Mouse (Mus musculus) embryonic facial prominence, embryonic 12.5 days (tissue): ENCODE results near the gene Alkbh3. TPM values are rescaled to one million over a fixed set of nuclear protein-coding genes. Genes with fewer than 3 reads are reported as not detected.

ENCODE experiments used
- ATAC-seq: fragments of 200-750 bp; cut with Nextera tagmentation; 2 replicates; pipeline ENCODE4 v1.8.0; 2017; ENCODE audit not compliant: insufficient number of reproducible peaks, insufficient read depth, low FRiP score, low TSS enrichment
- H3K27ac ChIP-seq: fragments of 300-500 bp; sonication (generic); 2 replicates; pipeline ENCODE4 v1.5.1; 2016; ENCODE audit warnings: mild to moderate bottlenecking
- H3K27me3 ChIP-seq: fragments of 300-500 bp; sonication (generic); 2 replicates; pipeline ENCODE4 v1.6.1; 2016; ENCODE audit warnings: mild to moderate bottlenecking, moderate library complexity
- H3K36me3 ChIP-seq: fragments of 300-500 bp; sonication (generic); 2 replicates; pipeline ENCODE4 v1.6.1; 2016; ENCODE audit warnings: mild to moderate bottlenecking
- H3K4me1 ChIP-seq: fragments of 300-500 bp; sonication (generic); 2 replicates; pipeline ENCODE4 v1.6.1; 2016
- H3K4me2 ChIP-seq: fragments of 300-500 bp; sonication (generic); replicated peaks from 2 replicates; pipeline ENCODE4 v1.6.1; 2016; ENCODE audit warnings: mild to moderate bottlenecking, moderate library complexity
- H3K4me3 ChIP-seq: fragments of 300-500 bp; sonication (generic); 2 replicates; pipeline ENCODE4 v1.5.1; 2016; ENCODE audit warnings: mild to moderate bottlenecking
- H3K9ac ChIP-seq: fragments of 300-500 bp; sonication (generic); 2 replicates; pipeline ENCODE4 v1.6.1; 2016; ENCODE audit warnings: mild to moderate bottlenecking, moderate library complexity
- H3K9me3 ChIP-seq: fragments of 300-500 bp; sonication (generic); 2 replicates; pipeline ENCODE4 v1.6.1; 2016; ENCODE audit warnings: mild to moderate bottlenecking, moderate library complexity
- WGBS: fragments of 180-500 bp; shearing (Covaris S2); methylation state at CpG from one replicate; pipeline ENCODE4 v1.1.7; 2016; 5-methylcytosine and 5-hydroxymethylcytosine counted together
- polyA plus RNA-seq: library from polyadenylated mRNA; unstranded; fragments of >200 nt; fragmentation: Nextera tagmentation; extraction: Ambion mirVana; gene quantifications from 2 replicates; pipeline ENCODE4 v1.2.1, GENCODE M21; 2016

Gene Alkbh3
- polyA plus RNA-seq, 1 experiment from 2014 or later, result 74.9 TPM

DNA sequence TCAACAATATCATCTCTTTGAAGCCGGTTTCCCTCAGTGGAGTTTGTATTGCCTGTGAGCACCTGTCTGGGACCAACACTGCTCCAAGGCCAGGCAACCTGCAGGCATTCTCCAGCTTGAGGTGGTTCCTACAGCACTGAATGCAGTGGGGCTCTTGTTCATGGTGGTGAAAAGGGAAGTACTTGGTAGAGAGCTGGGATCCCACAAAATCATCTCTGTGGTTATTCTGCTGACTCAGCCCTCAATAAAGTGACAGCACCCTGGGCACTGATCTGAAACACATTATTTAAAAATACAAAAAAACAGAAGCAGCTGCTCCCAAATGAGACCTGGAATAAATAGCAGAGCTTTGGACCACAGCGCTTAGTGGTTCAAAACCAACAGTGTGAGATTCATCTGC, 22.2 kb downstream of the Alkbh3 start:
- H3K4me1 ChIP-seq, result 0 out of 2 replicates have a peak, but pooled peaks cover 4% of the 10 kb centered on the region
- H3K27me3 ChIP-seq, result no peaks in the 10 kb centered on the region
- no peak for ATAC-seq
- H3K27ac ChIP-seq, result no peak overlapping the region
- no peak overlapping the region for H3K4me2 ChIP-seq
- H3K36me3 ChIP-seq, result peaks cover 52% of the 10 kb centered on the region
- 91% methylated on average over 2 of the region's 2 CpGs for WGBS
- H3K4me3 ChIP-seq, result no peak overlapping the region
- no peaks in the 10 kb centered on the region for H3K9me3 ChIP-seq
- no peak overlapping the region for H3K9ac ChIP-seq

DNA sequence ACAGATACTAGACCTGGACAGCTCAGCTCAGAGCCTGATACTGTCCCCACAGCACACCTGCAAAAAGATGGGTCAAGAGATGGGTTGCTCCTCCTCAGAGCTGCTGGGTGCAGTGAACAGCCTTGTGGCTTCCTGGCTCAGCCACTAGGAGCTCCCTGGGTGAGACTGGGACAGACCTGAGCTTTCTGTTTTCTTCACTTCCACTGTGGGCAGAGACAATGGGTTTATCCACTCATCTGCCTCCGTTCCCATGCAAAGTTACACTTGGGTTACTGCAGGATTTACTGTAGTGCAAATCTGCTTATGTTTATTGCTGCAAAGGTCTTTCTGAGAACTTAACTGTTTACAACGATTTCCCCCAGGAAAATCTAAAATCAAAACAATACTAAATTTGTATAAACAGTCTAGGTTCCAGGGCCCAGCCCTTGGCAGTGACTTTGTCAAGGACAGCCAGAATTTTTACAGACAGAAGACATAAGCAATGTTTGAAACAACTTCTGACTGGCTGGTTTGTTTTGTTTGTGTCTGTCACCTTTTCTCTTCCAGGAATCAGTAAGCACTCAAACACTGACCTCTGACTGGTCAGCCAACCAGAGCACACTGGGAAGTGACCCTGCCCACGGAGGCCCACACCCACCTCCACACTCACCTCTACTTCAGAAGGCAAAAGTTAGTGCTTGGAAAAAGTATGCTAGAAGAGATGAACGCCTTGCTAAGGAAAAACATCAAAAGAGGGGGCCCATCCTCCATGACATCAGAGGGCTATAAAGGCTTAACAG, 28.0 kb downstream of the Alkbh3 start:
- H3K4me1 ChIP-seq, result no peaks in the 10 kb centered on the region
- H3K9ac ChIP-seq, result no peak overlapping the region
- ATAC-seq, result no peak
- no peak overlapping the region for H3K27ac ChIP-seq
- peaks cover 61% of the 10 kb centered on the region for H3K36me3 ChIP-seq
- no peak overlapping the region for H3K4me2 ChIP-seq
- no peaks in the 10 kb centered on the region for H3K9me3 ChIP-seq
- H3K27me3 ChIP-seq, result no peaks in the 10 kb centered on the region
- no peak overlapping the region for H3K4me3 ChIP-seq
- WGBS, result 73% methylated on average over 4 of the region's 4 CpGs

DNA sequence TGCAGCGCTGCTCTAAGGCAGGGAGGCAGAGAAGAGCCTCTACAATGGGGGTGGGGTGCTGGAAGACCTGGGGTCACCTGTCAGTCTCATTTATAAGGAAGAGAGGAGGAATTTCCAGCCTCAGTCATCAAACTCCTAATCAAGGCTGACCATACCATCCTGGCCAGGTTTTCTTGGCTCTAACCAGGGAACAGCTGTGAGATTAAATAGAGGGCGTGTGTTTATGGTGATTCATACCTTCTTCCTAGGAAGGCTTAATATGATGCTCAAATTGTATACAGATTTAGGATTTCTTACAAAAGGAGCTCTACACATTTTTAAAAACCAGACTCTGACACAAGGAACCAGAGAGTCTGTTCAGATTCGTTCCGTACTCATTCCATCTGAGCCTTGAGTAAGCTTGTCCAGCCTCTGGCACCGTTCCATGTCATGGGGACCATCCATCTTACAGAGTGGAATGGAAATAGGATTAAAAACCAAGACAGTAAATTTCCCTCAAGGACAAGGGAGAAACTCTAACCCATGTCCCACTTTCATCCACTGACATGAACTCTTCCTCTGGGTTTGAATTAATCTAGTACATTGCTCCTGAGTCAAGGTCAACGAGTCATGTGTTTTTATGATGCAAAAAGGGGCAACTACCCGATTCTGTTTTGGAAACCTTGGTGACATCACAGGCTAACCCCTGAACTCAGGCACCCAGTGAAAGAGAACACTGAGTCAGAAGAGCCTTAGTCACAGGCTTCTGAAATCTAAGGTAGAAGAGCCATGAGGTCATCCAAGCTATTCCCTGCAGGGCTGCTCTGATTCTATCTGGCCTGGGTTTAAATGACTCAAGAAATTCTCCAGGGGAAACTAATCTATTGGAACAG, 31.1 kb downstream of the Alkbh3 start:
- Histone ChIP-seq H3K4me3 (no peak overlapping the region), H3K27me3 (no peaks in the 10 kb centered on the region), H3K4me1 (peaks cover 18% of the 10 kb centered on the region), H3K4me2 (no peak overlapping the region), H3K36me3 (peaks cover 50% of the 10 kb centered on the region), H3K9ac (no peak overlapping the region), H3K27ac (no peak overlapping the region), H3K9me3 (no peaks in the 10 kb centered on the region)
- 91% methylated on average over 7 of the region's 7 CpGs for WGBS
- ATAC-seq, result no peak

- H3K4me1 ChIP-seq, result peaks cover 18% of the 10 kb centered on the region
- H3K4me2 ChIP-seq, result peak overlapping the region; percentile 83
- no peaks in the 10 kb centered on the region for H3K9me3 ChIP-seq
- peak; percentile 87 for ATAC-seq
- H3K27ac ChIP-seq, result peak overlapping the region; percentile 72
- peak overlapping the region; percentile 42 for H3K4me3 ChIP-seq
- 2% methylated on average over 37 of the region's 37 CpGs for WGBS
- H3K9ac ChIP-seq, result peak overlapping the region; percentile 56
- peaks cover 29% of the 10 kb centered on the region for H3K36me3 ChIP-seq
- no peaks in the 10 kb centered on the region for H3K27me3 ChIP-seq
Observed at GRCm38 (mm10) chr2:93976436-93977252, 34.0 kb downstream of the Alkbh3 start.

DNA sequence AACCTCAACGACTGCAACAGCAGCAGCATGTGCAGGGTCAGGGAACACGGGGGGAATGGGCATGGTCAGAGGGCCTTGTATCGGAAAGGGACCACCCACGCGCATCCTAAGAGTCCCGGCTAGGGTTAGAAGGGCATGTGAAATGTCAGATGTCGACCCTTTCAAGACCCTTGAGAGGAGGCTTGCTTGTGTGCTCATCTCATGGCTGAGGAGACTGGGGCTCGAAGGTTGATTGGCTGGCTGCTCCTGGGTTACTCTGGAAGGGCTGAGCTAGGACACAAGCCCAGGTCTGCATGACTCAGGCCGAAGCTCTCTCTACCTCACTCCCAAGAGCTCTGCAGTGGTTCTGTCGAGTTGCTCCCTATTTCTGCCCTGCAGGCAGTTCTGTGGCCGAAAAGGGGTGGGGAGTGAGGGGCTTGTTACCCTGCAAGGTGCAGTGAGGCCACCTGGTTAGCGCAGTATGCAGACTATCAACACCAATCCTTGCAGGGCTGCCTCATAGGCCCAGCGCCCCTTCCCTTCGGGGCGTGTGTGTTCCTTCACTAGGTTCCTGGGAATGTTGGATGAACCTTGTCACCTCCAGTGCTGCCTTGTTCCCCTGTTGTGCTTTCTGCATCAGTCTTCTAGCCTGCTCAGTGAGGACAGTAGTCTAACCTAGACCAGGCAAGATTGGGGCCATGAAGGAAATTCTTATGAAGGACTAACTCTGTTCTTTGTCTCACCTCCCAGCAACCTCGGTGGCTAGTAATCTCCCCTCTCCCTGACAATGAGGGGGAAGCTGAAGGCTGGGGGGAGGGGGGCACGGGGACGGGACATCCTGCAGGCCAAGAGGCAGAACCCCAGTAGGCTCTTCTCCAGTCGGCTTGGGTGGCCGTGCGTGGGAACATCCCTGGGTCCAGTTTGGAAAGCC, 34.8 kb downstream of the Alkbh3 start:
- no peaks in the 10 kb centered on the region for H3K9me3 ChIP-seq
- WGBS, result 13% methylated on average over 21 of the region's 21 CpGs
- no peaks in the 10 kb centered on the region for H3K27me3 ChIP-seq
- peaks cover 18% of the 10 kb centered on the region for H3K4me1 ChIP-seq
- ATAC-seq, result no peak
- peak overlapping the region; percentile 72 for H3K27ac ChIP-seq
- peak overlapping the region; percentile 83 for H3K4me2 ChIP-seq
- peak overlapping the region; percentile 56 for H3K9ac ChIP-seq
- peak overlapping the region; percentile 42 for H3K4me3 ChIP-seq
- H3K36me3 ChIP-seq, result peaks cover 20% of the 10 kb centered on the region

DNA sequence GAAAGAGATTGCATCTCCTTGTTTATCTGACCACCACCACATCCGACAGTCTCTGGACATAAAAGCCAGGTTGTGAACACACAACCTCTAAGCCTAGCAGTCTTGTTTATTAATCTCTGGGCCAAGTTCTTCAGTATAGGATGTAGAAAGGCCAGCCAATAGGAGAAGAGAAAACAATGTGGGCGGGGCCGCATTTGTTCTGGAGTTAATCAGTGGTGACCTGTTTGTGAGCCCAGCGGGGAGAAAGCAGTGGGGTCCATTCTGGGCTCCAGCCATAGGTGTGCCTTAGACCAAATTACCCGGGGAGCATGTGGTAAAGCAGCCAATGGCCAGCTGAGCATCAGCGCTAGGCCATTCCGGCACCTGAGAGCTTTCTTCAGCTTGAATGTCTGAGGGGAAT, 35.6 kb downstream of the Alkbh3 start:
- H3K36me3 ChIP-seq, result peaks cover 13% of the 10 kb centered on the region; the same call in 1 of the 2 replicates
- H3K4me3 ChIP-seq, result no peak overlapping the region
- H3K4me1 ChIP-seq, result peaks cover 18% of the 10 kb centered on the region
- no peak overlapping the region for H3K9ac ChIP-seq
- WGBS, result 43% methylated on average over 7 of the region's 7 CpGs
- no peak overlapping the region for H3K4me2 ChIP-seq
- ATAC-seq, result no peak
- no peaks in the 10 kb centered on the region for H3K27me3 ChIP-seq
- H3K27ac ChIP-seq, result no peak overlapping the region
- no peaks in the 10 kb centered on the region for H3K9me3 ChIP-seq

- no peaks in the 10 kb centered on the region for H3K27me3 ChIP-seq
- H3K4me1 ChIP-seq, result peaks cover 11% of the 10 kb centered on the region
- no peaks in the 10 kb centered on the region for H3K36me3 ChIP-seq
- H3K9me3 ChIP-seq, result no peaks in the 10 kb centered on the region
- no peak overlapping the region for H3K4me2 ChIP-seq
- ATAC-seq, result no peak
- H3K9ac ChIP-seq, result no peak overlapping the region
- H3K4me3 ChIP-seq, result no peak overlapping the region
- H3K27ac ChIP-seq, result no peak overlapping the region
- 81% methylated on average over 3 of the region's 3 CpGs for WGBS
Observed at GRCm38 (mm10) chr2:93971647-93972046, 39.0 kb downstream of the Alkbh3 start.

GRCm38 (mm10) chr2:93964494-93965160, 46.0 kb downstream of the Alkbh3 start:
- Histone ChIP-seq H3K9me3 (no peaks in the 10 kb centered on the region), H3K4me3 (no peak overlapping the region), H3K27ac (no peak overlapping the region), H3K27me3 (0 out of 2 replicates have a peak, but pooled peaks cover 6% of the 10 kb centered on the region), H3K4me1 (0 out of 2 replicates have a peak, but pooled peaks cover 5% of the 10 kb centered on the region), H3K36me3 (no peaks in the 10 kb centered on the region), H3K9ac (no peak overlapping the region), H3K4me2 (no peak overlapping the region)
- ATAC-seq, result no peak
- WGBS, result 60% methylated on average over 7 of the region's 7 CpGs

DNA sequence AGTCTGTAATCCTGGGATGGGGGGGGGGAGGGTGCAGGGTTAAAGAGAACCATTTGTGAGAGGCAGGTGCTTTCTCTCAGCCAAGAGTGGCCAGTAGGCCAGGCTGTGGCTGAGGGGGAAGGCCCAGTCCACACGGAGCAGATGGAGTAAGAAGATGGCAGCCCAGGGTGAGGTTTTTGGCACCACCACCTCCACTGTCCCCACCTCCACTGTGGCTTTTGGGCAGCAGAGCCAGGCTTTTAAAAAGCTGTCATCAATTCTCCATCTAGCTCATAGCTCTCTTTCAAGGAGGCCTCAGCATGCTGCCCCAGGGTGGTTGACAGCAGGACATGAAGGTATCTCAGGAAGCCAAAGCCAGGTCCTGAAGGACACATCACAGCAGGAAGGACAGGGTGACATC, 46.8 kb downstream of the Alkbh3 start:
- H3K9me3 ChIP-seq, result no peaks in the 10 kb centered on the region
- no peak overlapping the region for H3K9ac ChIP-seq
- no peaks in the 10 kb centered on the region for H3K36me3 ChIP-seq
- no peak for ATAC-seq
- H3K4me3 ChIP-seq, result no peak overlapping the region
- H3K4me1 ChIP-seq, result 0 out of 2 replicates have a peak, but pooled peaks cover 5% of the 10 kb centered on the region
- no peak overlapping the region for H3K4me2 ChIP-seq
- peaks cover 8% of the 10 kb centered on the region for H3K27me3 ChIP-seq
- no peak overlapping the region for H3K27ac ChIP-seq
- 75% methylated on average over 1 of the region's 1 CpGs for WGBS

GRCm38 (mm10) chr2:93961716-93962115, 48.9 kb downstream of the Alkbh3 start:
- no peaks in the 10 kb centered on the region for H3K9me3 ChIP-seq
- ATAC-seq, result no peak
- H3K4me3 ChIP-seq, result no peak overlapping the region
- peaks cover 28% of the 10 kb centered on the region for H3K27me3 ChIP-seq
- no peak overlapping the region for H3K9ac ChIP-seq
- no peak overlapping the region for H3K27ac ChIP-seq
- 0 out of 2 replicates have a peak, but pooled peaks cover 5% of the 10 kb centered on the region for H3K4me1 ChIP-seq
- H3K4me2 ChIP-seq, result no peak overlapping the region
- no peaks in the 10 kb centered on the region for H3K36me3 ChIP-seq
- WGBS, result 68% methylated on average over 8 of the region's 8 CpGs
